Mouse (Mus musculus) cortical plate, adult 2 months (tissue): Measurements from ENCODE around the gene Tiam2. TPM values are rescaled to one million over a fixed set of nuclear protein-coding genes. Genes with fewer than 3 reads are reported as not detected.

ENCODE experiments used
- H3K27ac ChIP-seq: fragments of 200-500 bp; 2 replicates; pipeline ENCODE4 v1.5.1; 2012; ENCODE audit warnings: low read length, control low read depth, inconsistent platforms; ENCODE audit not compliant: insufficient read depth
- H3K4me1 ChIP-seq: fragments of 200-500 bp; 2 replicates; pipeline ENCODE4 v1.6.1; 2011; ENCODE audit warnings: low read length; ENCODE audit not compliant: control insufficient read depth, insufficient read depth
- H3K4me3 ChIP-seq: fragments of 200-500 bp; 2 replicates; pipeline ENCODE4 v1.5.1; 2011; ENCODE audit warnings: mild to moderate bottlenecking, low read length, control low read depth; ENCODE audit not compliant: insufficient read depth
- CTCF ChIP-seq: fragments of 200-500 bp; IDR thresholded peaks from 2 replicates; pipeline ENCODE4 v1.5.1; 2011; ENCODE audit warnings: mild to moderate bottlenecking, control low read depth, low read length; ENCODE audit not compliant: insufficient read depth; ENCODE audit errors: extremely low read depth
- POLR2A ChIP-seq: fragments of 200-500 bp; IDR thresholded peaks from 2 replicates; pipeline ENCODE4 v1.6.1; 2011; ENCODE audit warnings: mild to moderate bottlenecking, low read length, control low read depth; ENCODE audit not compliant: insufficient read depth; ENCODE audit errors: extremely low read depth
- polyA plus RNA-seq: library from polyadenylated mRNA; depleted of rRNA; stranded (reverse); fragments of >200 nt; gene quantifications from 2 replicates; pipeline ENCODE4 v1.2.3, GENCODE M21; 2012

The Tiam2 gene
- polyA plus RNA-seq, 1 experiment: 75.3 TPM

DNA sequence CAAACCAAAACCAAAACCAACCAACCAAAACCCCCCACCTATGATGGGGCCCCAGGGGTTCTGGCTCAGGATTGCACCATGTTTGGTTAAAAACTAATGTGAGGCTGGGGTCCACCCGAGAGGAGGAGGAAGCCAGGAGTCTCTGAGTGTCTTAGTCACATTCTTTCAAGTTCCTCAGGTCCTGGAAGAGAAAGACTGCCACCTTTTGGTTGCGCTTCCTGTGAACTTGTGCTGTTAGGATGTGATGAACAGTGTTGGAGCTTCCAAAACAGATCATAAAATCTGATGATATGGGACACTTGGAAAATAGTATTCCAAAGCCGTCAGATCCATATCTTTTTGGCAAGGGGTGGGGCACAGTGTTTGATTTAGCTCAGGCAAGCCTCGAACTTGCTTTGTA, 174.6 kb downstream of the Tiam2 start:
- peaks cover 13% of the 10 kb centered on the region for H3K4me1 ChIP-seq

DNA sequence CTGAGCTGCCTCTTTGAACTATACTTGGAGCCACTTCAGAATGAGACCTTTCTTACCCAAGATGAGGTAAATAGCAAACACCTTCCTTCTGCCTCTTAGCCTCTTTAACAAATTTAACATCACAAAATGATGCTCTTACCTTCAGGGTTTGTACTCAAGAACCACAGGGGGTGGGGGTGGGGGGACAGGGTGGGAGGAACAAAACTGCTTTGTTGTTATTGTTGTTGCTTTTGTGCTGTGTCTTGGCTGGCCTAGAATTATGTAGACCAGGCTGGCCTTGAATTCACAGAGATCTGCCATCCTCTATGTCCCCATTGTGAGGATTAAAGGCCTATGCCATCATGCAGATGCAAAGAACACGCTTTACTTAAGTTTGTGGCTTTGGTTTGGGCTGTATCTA, 179.3 kb downstream of the Tiam2 start:
- TF ChIP-seq CTCF (no peak), POLR2A (no peak)
- Histone ChIP-seq H3K27ac (no peak overlapping the region), H3K4me3 (no peak overlapping the region), H3K4me1 (no peaks in the 10 kb centered on the region; the same call in 1 of the 2 replicates)

More for the DNA sequence above, 174.6 kb downstream of the Tiam2 start:
- TF ChIP-seq POLR2A (no peak), CTCF (no peak)
- Histone ChIP-seq H3K4me3 (no peak overlapping the region), H3K27ac (no peak overlapping the region)

DNA sequence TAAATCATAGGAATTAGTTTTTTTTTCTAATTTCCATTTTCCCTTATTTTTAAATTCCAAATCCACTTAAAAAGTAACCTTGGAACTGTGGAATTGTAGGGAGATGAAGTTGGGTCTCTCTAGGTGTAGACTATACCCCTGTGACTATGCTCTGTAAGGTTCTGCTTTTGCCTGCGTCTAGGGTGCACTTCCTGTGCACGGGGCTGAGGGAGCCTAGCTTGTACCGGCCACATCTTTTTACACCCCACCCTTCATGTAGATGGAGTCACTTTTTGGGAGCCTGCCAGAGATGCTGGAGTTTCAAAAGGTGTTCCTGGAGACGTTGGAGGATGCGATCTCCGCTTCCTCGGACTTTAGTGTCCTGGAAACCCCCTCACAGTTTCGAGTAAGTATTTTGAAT, 180.1 kb downstream of the Tiam2 start:
- TF ChIP-seq CTCF (no peak), POLR2A (no peak)
- no peaks in the 10 kb centered on the region; the same call in 1 of the 2 replicates for H3K4me1 ChIP-seq
- no peak overlapping the region for H3K27ac ChIP-seq
- H3K4me3 ChIP-seq: no peak overlapping the region

DNA sequence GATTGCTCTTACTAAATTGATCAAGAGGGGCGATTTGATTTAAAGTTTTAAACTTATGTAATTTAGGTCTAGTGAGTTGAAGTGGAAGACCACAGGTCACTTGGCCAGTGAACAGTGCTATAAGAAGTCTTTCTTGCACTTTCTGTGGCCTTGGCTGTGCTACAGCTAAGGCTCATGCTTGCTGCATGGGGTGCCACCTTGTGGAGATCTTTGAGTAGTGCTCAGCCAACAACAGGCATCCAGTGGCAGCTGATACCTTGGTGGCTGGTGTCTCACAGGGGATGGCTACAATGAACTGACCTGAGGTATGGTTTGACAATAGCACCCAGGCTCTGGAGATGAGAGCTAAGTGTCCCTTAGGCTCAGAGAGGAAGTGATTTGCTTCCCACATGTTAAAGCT, 183.5 kb downstream of the Tiam2 start:
- TF ChIP-seq POLR2A (no peak), CTCF (peak; percentile 88)
- no peak overlapping the region for H3K4me3 ChIP-seq
- H3K4me1 ChIP-seq: no peaks in the 10 kb centered on the region
- H3K27ac ChIP-seq: no peak overlapping the region

DNA sequence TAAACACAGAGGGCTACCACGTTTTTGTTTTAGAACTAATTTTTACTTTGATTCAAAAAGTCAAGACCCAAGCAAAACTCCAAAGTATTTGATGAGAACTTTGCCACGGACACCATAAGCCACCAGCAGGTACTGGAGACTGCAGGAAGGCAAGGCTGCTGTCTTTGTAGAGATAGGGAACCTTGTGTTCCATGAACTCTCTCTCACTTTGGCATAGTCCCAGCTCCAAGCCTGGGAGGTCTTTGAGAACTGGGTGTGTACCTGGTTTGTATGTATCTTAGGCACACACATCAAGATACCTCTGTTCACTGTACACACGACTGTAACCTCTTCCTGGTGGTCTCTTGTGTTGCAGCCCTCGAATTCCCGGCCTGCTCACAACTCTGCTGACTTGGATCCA, 187.9 kb downstream of the Tiam2 start:
- no peak overlapping the region for H3K4me3 ChIP-seq
- TF ChIP-seq POLR2A (no peak), CTCF (no peak)
- no peak overlapping the region for H3K27ac ChIP-seq
- no peaks in the 10 kb centered on the region for H3K4me1 ChIP-seq

DNA sequence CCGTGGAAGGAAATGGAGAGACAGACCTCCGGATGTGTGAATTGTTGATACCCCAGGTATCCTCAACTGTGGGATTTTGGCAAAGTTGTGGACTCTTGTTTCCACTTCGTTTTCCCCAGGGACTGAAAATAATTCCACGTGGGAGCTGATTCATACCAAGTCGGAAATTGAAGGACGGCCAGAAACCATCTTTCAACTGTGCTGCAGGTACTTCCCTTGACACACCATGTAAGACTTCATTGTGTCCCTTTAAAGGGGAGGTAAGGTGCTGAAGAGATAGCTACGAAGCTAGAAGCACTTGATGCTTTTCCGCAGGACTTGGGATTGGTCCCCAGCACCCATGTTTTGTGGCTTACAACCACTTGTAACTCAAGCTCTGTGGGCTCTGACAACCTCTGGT, 189.5 kb downstream of the Tiam2 start:
- no peak for TF ChIP-seq CTCF
- no peak for TF ChIP-seq POLR2A
- Histone ChIP-seq H3K4me1 (no peaks in the 10 kb centered on the region), H3K27ac (no peak overlapping the region; the same call in 1 of the 2 replicates), H3K4me3 (no peak overlapping the region)

DNA sequence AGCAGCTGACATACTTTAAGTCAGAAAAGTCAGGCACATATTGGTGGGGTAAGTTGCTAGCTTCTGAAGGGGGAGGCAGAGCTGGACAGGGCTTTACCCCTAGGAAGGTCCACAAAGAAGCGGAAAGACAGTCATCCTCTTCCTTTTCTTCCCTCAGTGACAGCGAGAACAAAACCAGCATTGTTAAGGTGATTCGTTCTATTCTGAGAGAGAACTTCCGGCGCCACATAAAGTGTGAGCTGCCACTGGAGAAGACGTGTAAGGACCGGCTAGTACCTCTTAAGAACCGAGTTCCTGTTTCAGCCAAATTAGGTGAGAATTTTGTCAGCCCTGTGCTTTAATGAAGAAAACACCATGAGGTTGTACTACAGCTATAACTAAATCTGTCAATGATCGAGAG, 190.0 kb downstream of the Tiam2 start:
- Histone ChIP-seq H3K4me1 (no peaks in the 10 kb centered on the region), H3K4me3 (no peak overlapping the region)

DNA sequence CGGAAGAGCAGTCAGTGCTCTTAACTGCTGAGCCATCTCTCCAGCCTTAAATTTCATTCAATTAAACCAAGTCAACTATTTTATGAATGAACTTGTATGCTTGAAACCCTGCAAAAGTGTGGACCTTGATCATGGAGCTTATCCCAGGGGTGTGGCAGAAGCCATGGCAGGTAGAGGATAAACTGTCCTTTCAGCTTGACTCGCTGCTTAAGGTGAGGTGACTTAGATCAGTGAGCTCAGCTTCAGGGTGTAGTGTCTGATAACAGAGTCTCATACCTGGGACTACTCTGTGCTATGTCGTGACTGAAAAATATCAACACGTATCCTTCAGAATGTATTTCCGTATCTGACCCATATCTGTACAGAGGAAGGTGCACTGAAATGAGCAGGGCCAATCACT, 194.0 kb downstream of the Tiam2 start:
- no peak overlapping the region for H3K4me3 ChIP-seq
- no peaks in the 10 kb centered on the region for H3K4me1 ChIP-seq
- no peak overlapping the region for H3K27ac ChIP-seq
- no peak for TF ChIP-seq POLR2A
- no peak for TF ChIP-seq CTCF

More for the DNA sequence above, 190.0 kb downstream of the Tiam2 start:
- H3K27ac ChIP-seq: no peak overlapping the region
- TF ChIP-seq CTCF (no peak), POLR2A (no peak)

DNA sequence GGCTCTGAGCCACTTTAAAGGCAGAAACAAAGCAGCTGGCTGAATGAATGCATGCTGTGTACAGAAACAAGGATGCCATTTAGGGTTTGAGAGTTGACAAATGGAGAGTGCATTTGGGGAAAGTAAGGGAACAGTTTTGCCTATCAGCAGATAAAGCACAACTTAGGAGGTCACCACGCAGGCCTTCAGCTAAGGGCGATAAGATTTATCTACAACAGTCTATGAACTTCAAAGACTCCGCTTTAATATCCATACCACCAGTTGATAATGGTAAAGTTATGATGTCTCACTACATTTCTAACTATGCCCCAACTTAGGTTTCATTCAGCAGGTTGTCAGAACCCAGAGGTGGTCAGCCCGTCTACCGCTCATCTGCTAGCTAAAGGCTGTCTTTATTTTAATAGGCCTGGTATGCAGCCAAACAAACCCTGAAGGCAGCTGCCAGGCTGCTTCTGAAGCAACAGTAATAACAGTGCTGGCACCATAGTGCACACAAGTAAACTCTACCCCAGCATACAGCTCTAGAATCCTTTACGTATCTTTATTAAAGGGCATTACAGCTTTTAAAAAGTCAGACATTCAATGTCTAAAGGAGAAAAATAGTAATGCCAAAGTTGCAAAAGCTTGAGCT, 201.6 kb downstream of the Tiam2 start:
- H3K4me1 ChIP-seq: no peaks in the 10 kb centered on the region
- no peak overlapping the region for H3K27ac ChIP-seq
- TF ChIP-seq POLR2A (no peak), CTCF (no peak)
- no peak overlapping the region for H3K4me3 ChIP-seq

DNA sequence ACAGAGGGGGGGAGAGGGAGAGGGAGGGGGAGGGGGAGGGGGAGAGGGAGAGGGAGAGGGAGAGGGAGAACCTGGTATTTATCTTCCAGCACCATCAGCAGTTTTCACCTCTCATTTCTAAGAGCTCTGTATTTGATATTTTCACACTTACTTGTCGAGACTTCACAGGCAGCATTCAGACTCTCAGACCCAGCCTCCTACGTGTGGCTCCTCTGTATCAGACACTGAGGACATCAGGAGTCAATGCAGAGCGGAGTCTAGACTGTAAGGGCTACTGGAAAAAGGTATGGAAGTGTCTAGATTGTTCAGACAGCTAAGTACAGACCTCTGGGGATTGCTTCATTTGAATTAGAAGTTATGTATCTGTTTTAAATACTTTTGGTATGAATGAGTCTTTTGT, 203.2 kb downstream of the Tiam2 start:
- no peak overlapping the region for H3K4me3 ChIP-seq
- H3K27ac ChIP-seq: no peak overlapping the region
- TF ChIP-seq CTCF (no peak), POLR2A (no peak)
- H3K4me1 ChIP-seq: no peaks in the 10 kb centered on the region
